Mouse (Mus musculus): Measurements from ENCODE around the gene Rtraf. TPM values are rescaled to one million over a fixed set of nuclear protein-coding genes. Genes with fewer than 3 reads are reported as not detected.

Rtraf gene
- polyA plus RNA-seq, 1 experiment, result 68.3 TPM

GRCm38 (mm10) chr14:19762014-19762413 lies 61.6 kb downstream of the Rtraf start:
- DNase-seq (ENCODE audit: extremely low spot score in 1 of 2, low spot score in 1 of 2), result no peak

Other genes starting within 250 kb of the Rtraf start
- gene Gm2237, start 238.7 kb downstream of the Rtraf start, polyA plus RNA-seq (2012; rRNA removed), result 3.1 and 8.8 TPM in 2 replicates
- not detected in 2 replicates for gene Gm5458, start 221.2 kb downstream of the Rtraf start, polyA plus RNA-seq (2012; rRNA removed)
- 4.6 and 5.7 TPM in 2 replicates for gene Nid2, start 72.6 kb downstream of the Rtraf start, polyA plus RNA-seq (2012; rRNA removed)
- 70.9 and 75.4 TPM in 2 replicates for gene Gng2, start 153.8 kb upstream of the Rtraf start, polyA plus RNA-seq (2012; rRNA removed)